Comparison of ENCODE assay signal across 8 mouse cellular contexts in the genomic region with DNA sequence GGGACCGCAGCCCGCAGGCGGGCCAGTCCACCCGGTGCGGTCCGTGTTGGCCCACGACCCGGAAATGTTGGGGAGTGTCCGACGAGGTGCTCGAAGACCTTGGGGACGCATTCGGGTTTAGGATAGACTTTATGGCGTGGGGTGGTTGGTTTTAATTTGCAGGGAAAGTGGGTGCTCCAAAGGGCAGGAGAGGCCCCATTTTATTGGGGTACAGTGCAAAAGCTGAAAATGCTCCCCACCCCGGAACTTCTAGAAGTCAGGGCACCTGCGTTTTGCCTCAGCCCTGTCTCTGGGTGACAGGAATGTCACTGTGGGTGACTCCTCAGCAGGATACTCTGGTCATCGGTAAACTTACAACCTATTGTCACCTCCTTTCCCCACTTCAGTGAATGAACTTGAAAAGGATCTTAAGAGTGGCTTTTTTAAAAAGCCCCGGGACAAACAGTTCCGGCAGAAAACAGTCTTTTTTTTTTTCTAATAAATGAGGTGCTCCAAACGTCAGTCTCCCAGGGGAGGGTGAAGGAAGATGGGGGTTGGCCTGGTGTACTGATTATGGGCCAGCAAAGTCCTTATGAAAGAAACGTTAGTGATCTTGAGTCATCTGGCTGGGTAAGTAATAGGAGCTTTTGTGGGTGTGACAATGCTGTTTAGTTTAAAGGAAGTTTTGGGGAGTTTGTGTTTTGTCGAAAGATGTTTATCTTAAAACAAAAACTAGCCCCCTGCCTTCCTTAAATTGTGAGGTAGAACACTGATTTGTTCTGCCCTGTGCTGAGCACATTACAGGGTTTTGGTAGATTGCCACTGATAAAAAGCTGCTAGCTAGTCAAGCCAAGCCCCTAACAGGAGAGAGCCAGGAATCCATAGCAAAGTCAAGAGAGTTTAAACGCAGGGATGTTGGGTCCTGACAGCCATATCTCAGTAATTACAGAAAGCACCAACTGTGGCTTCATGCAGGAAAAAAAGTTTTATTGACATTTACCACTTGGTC. TPM values are rescaled to one million over a fixed set of nuclear protein-coding genes. Genes with fewer than 3 reads are reported as not detected.
DNase-seq lines count a peak whose midpoint lies in the region; ATAC-seq and TF ChIP-seq lines count a peak whose summit lies in the region.

No protein-coding gene starts in this region.

- intact Hi-C loops in heart, postnatal 10 days (cut with DNase I) = loop anchor here (1.0 to 5.0 kb wide), 3 partner anchors 101 to 419 kb away; no protein-coding TSS in a partner anchor

- H3K9ac ChIP-seq in embryonic facial prominence, embryonic 13.5 days = peak overlapping the region; percentile 94
- H3K9ac ChIP-seq in lung, embryonic 14.5 days = peak overlapping the region; percentile 92

- H3K27ac ChIP-seq in embryonic facial prominence, embryonic 13.5 days = peak overlapping the region; percentile 96
- peak overlapping the region; percentile 95 for H3K27ac ChIP-seq in lung, embryonic 14.5 days (ENCODE audit: low read depth)

- no peaks in the 10 kb centered on the region for H3K36me3 ChIP-seq in embryonic facial prominence, embryonic 13.5 days
- H3K36me3 ChIP-seq in lung, embryonic 14.5 days (ENCODE audit: insufficient read depth) = no peaks in the 10 kb centered on the region

- peaks cover 25% of the 10 kb centered on the region for H3K4me1 ChIP-seq in embryonic facial prominence, embryonic 13.5 days
- peaks cover 14% of the 10 kb centered on the region for H3K4me1 ChIP-seq in lung, embryonic 14.5 days (ENCODE audit: insufficient read depth)

- ATAC-seq in embryonic facial prominence, embryonic 13.5 days (ENCODE audit: insufficient number of reproducible peaks, insufficient read depth, low FRiP score, low TSS enrichment, low read depth) = no peak; the same call in 1 of the 2 replicates
- ATAC-seq in lung, embryonic 14.5 days (ENCODE audit: insufficient read depth) = no peak; the same call in none of the 2 replicates

- TF ChIP-seq CTCF in lung, embryonic 14.5 days (IDR thresholded peaks at IDR 0.05; ENCODE audit: low read depth) = no peak

- DNase-seq in kidney, adult 9 months = peak; percentile 30
- no peak for DNase-seq in kidney, adult 11 months
- DNase-seq in heart, postnatal 10 days = peak; percentile 27 to 43
- DNase-seq in lung, embryonic 14.5 days = peak; percentile 67
- peak; percentile 52 for DNase-seq in skeletal muscle tissue, adult 2 months (ENCODE audit: low read depth, low spot score)
- DNase-seq in frontal cortex, adult 2 months (ENCODE audit: extremely low spot score in 1 of 2, low spot score in 1 of 2) = no peak
- no peak for DNase-seq in cerebellum, postnatal 36 days

- H3K27me3 ChIP-seq in embryonic facial prominence, embryonic 13.5 days = no peaks in the 10 kb centered on the region
- H3K27me3 ChIP-seq in lung, embryonic 14.5 days (ENCODE audit: insufficient read depth, low read length) = no peaks in the 10 kb centered on the region

- no peaks in the 10 kb centered on the region for H3K9me3 ChIP-seq in embryonic facial prominence, embryonic 13.5 days
- H3K9me3 ChIP-seq in lung, embryonic 14.5 days (ENCODE audit: low read depth, low read length) = no peaks in the 10 kb centered on the region

- WGBS in embryonic facial prominence, embryonic 13.5 days = 2% methylated on average over 22 of the region's 23 CpGs
- WGBS in lung, embryonic 14.5 days = under 1% methylated on average over 23 of the region's 23 CpGs

- peak overlapping the region; percentile 83 for H3K4me3 ChIP-seq in embryonic facial prominence, embryonic 13.5 days
- peak overlapping the region; percentile 69 for H3K4me3 ChIP-seq in lung, embryonic 14.5 days (ENCODE audit: low read depth, low read length)

- peak overlapping the region; percentile 73 for H3K4me2 ChIP-seq in embryonic facial prominence, embryonic 13.5 days
- peak overlapping the region; percentile 69 for H3K4me2 ChIP-seq in lung, embryonic 14.5 days

RNA-seq across cellular contexts. Expression of a gene that starts 39.1 kb away (rescaled TPM):
- polyA plus RNA-seq in embryonic facial prominence, embryonic 13.5 days (2015; fragmentation: Nextera tagmentation; extraction: Ambion mirVana) = 24.5 and 31.5 TPM in 2 replicates
- total RNA-seq in heart, postnatal 10 days (2021) = 10 to 100 TPM; 20.1 to 22.2 TPM
- polyA plus RNA-seq in lung, embryonic 14.5 days (2014; fragmentation: Nextera tagmentation; extraction: Ambion mirVana) = 37.7 and 37.8 TPM in 2 replicates
- polyA plus RNA-seq in frontal cortex, adult 2 months (2012; rRNA removed) = 112 and 113 TPM in 2 replicates

Comparison
In these comparisons a context has a peak if more than half of its experiments do, and no peak if none do; other contexts are left out.
1. DNase-seq: peak in kidney, adult 9 months (single experiment), heart, postnatal 10 days (2 of 2), lung, embryonic 14.5 days (single experiment) and skeletal muscle tissue, adult 2 months (single experiment); none in kidney, adult 11 months (single experiment), frontal cortex, adult 2 months (0 of 2) and cerebellum, postnatal 36 days (0 of 2).